Mouse (Mus musculus): Measurements from ENCODE around the gene Enpp5.

Gene Enpp5

GRCm38 (mm10) chr17:44100486-44100885, 21.9 kb downstream of the Enpp5 start:
- DNase-seq, result no peak

DNA sequence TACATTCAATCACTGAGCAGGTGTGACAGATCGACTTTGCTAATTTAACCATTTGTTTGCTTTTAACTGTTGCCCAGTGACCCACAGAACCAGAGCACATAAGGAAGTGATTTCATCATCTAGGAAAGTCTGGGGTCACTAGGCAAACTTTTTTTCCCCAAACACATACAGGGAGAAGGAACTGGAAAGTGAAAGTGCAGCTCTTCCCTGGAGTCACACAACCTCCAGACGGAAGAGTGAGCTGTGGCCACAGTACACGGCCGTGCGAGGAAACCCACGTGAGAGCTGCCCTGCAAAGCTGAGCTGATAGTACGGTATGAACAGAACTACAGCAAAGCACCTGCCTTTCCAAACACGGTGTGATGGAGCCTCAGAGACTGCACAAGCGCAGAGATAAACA, 22.3 kb downstream of the Enpp5 start:
- DNase-seq, result no peak

GRCm38 (mm10) chr17:44101961-44102360, 23.3 kb downstream of the Enpp5 start:
- DNase-seq, result no peak

DNA sequence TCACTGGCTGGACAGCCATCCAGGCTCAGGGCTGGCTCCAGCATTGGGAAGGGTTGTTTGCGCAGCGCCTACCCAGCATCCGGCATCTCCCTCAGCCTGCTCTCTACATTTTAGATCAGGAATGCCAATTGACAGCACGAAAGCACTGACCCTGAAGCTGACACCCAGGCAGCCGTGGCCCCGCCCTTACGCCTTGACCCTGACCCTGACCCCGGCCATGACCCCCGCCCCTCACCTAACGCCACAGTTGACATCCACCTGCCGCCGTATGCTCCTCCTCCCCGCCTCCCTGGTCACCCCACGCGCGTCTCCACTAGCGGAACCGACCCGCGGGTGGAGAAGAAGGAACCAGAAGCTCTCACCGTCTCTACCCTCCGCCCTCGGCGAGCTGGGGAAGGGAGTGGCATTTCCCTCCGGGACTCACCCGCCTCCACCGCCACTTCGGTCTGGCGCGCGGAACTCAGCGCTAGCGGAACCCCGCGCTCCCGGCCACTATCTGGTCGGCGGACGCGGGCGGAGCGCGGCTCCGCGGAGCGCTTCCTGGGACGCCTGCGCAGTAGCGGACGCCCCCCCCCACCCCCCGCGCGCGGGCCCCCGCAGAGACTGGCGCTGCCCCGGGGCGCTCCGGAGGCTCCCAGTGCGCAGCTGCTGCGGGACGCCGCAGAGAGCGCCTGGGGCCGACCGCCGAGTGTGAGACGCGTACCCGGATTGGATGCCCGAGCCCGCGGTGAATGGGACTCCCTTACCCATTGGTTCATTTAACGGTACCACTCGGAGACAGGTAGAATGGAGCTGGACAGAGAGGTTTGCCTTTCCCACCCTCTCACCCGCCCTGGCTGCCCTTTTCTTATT, 26.9 kb downstream of the Enpp5 start, which contains the start of gene Enpp4:
TSS of gene Enpp4 (minus strand) at position 523 of the 852 bp plus-strand sequence.
- DNase-seq, result peak; percentile 87

DNA sequence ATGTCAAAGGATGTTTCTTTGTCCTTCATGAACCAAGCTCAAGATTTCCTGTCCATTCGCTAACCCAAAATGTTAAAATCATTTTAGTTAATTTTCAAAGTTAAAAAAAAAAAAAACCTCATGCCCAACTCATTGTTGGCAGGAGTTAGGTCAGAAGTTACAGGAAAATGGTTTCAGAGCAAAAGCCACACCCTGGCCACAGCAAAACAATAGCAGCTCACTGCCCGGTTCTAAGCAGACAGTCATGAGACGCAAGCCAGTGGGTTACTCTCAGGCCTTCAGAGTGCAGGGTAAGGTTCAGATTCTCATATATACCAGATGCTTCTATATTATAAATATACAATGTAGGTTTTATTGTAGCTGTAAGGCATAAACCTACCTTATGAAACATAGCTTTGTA, 29.7 kb downstream of the Enpp5 start:
- DNase-seq, result no peak

DNA sequence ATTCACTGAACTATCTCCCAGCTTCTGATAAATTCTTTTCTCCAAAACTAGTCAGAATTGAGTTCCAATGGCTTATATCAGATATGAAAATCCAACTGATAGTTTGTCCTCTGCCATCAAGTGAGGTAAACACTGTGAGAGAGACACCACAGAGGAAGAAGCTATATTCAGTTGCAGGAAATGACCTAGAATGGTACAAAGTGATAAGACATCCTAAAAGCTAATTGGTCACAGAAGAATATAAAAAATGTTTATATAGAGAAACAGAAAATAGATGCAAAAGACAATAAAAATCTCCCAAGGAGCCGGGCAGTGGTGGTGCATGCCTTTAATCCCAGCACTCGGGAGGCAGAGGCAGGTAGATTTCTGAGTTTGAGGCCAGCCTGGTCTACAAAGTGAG, 38.0 kb downstream of the Enpp5 start:
- DNase-seq, result no peak

GRCm38 (mm10) chr17:44117721-44118120, 39.1 kb downstream of the Enpp5 start:
- DNase-seq, result no peak

DNA sequence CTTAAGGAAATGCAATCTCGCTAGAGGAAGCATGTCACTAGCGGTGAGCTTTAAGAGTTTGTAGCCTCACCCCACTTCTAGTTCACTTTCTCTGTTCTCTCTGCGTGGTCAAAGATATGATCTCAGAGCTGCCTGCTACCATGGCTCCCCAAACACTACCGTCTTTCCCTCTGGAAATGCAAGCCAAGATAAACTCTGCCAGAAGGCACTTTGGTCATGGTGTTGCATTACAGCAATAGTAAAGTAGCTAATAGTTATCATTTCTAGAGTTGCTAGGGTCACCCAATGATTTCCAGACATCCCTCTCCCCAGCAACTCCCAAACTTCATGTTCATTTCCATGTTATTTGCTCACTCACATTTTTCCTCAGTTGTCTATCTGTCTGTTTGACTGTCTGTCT, 39.6 kb downstream of the Enpp5 start:
- no peak for DNase-seq

- peak; percentile 20 for DNase-seq
Observed at GRCm38 (mm10) chr17:44121366-44122100, 42.9 kb downstream of the Enpp5 start.

GRCm38 (mm10) chr17:44129092-44129750, 50.6 kb downstream of the Enpp5 start:
- no peak for DNase-seq

DNA sequence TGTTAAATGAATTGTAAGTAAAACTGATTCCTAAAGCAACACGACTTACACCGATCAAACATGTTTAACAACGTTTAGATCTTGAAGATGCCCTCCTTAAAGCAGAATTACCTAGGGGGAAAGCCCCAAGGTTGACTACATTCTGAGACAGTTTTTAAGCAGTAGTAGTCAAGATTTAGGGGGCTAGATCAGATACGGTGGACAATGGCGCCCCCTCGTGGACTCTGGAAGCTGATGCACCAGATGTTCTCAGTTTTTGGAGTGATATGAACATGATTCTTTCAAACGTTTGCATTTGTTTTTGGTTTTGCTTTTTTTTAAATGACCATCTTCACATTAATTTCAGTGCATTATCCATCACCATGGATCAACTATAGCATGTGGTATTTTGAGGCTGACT, 51.8 kb downstream of the Enpp5 start:
- peak; percentile 73 for DNase-seq

GRCm38 (mm10) chr17:44134106-44134505, 55.5 kb downstream of the Enpp5 start:
- DNase-seq, result no peak

GRCm38 (mm10) chr17:44134545-44134944, 55.9 kb downstream of the Enpp5 start:
- no peak for DNase-seq

GRCm38 (mm10) chr17:44136018-44136417, 57.4 kb downstream of the Enpp5 start:
- DNase-seq, result no peak

All from embryo, embryonic 11 days (tissue).